Mouse (Mus musculus) CD4-positive, CD25-positive, alpha-beta regulatory T cell, adult 4 months (primary cell): ENCODE results near the gene Klre1. TPM values are rescaled to one million over a fixed set of nuclear protein-coding genes. Genes with fewer than 3 reads are reported as not detected.
"Not testable (repeated sequence)": the region's sequence is repeated elsewhere in the genome, so short reads cannot be mapped to it uniquely, and the experiment has no call there.

Source experiments
- ATAC-seq: one replicate; pipeline ENCODE4 v1.8.0; 2017
- polyA plus RNA-seq, 2 experiments: library from polyadenylated mRNA; unstranded; fragments of 100-300 nt; shearing (Covaris generic); gene quantifications; one replicate each; pipeline ENCODE4 v1.2.1; 2017

The Klre1 gene
- polyA plus RNA-seq, 2 experiments from 2014 or later: 0.35 TPM; not detected in 1

- ATAC-seq: no peak
Observed at GRCm38 (mm10) chr6:129591508-129591907, 13.8 kb downstream of the Klre1 start, which contains the start of gene Klrd1. Gene Klrd1 (plus strand): TSS chr6:129591782.

DNA sequence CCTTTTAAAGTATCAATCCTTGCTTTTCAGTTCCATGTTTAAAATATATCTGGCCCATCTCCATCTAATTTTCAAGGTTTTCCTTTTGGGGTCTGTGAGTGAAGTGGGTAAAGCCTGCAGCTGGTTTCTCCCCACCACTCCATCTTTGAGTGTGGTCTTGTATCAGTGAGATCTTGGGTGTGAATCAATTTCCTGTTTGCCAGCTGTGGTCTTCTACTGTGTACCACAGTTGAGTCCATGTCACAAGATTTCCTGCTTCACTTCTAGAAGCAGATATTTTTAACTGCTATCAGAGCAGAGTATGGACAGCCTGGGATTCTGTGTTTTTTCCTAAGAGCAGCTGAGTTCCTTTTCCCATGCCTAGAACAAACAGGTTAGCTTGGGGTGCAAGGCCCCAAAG, 30.7 kb downstream of the Klre1 start:
- ATAC-seq: peak; percentile 78

- no peak for ATAC-seq
Observed at GRCm38 (mm10) chr6:129623735-129624134, 46.0 kb downstream of the Klre1 start, which contains the start of gene Klrk1. Gene Klrk1 (minus strand): TSS chr6:129623864.

- ATAC-seq: not testable (repeated sequence)
Observed at GRCm38 (mm10) chr6:129631046-129631445, 53.3 kb downstream of the Klre1 start.

Other genes starting within 250 kb of the Klre1 start
- not detected for gene 4922502D21Rik, start 246.1 kb upstream of the Klre1 start, polyA plus RNA-seq
- gene Clec12a, start 235.2 kb upstream of the Klre1 start, polyA plus RNA-seq: 1 to 10 TPM; 1.3 to 1.4 TPM
- not detected for gene Clec12b, start 192.0 kb upstream of the Klre1 start, polyA plus RNA-seq
- under 1 TPM in 1 of 2 experiments, not detected in 1; 0.56 TPM for gene Clec1b, start 180.6 kb upstream of the Klre1 start, polyA plus RNA-seq
- not detected for gene Clec9a, start 169.0 kb upstream of the Klre1 start, polyA plus RNA-seq
- gene Clec1a, start 125.9 kb upstream of the Klre1 start, polyA plus RNA-seq: not detected
- under 1 TPM in 1 of 2 experiments, not detected in 1; 0.16 TPM for gene Olr1, start 70.7 kb upstream of the Klre1 start, polyA plus RNA-seq
- gene Tmem52b, start 65.3 kb upstream of the Klre1 start, polyA plus RNA-seq: not detected
- 10 to 100 TPM in 1 of 2 experiments, 1 to 10 TPM in 1; 6.9 to 13.7 TPM for gene Gabarapl1, start 44.7 kb upstream of the Klre1 start, polyA plus RNA-seq
- not detected for gene Klrd1, start 13.9 kb downstream of the Klre1 start, polyA plus RNA-seq
- under 1 TPM; 0.39 to 0.49 TPM for gene Klrk1, start 46.0 kb downstream of the Klre1 start, polyA plus RNA-seq
- gene Klrc3, start 65.4 kb downstream of the Klre1 start, polyA plus RNA-seq: not detected
- under 1 TPM in 1 of 2 experiments, not detected in 1; 0.19 TPM for gene Klrc2, start 82.8 kb downstream of the Klre1 start, polyA plus RNA-seq
- under 1 TPM in 1 of 2 experiments, not detected in 1; 0.17 TPM for gene Klrc1, start 101.1 kb downstream of the Klre1 start, polyA plus RNA-seq
- not detected for gene Klri1, start 139.2 kb downstream of the Klre1 start, polyA plus RNA-seq
- gene Klri2, start 162.6 kb downstream of the Klre1 start, polyA plus RNA-seq: not detected
- gene Gm156, start 206.4 kb downstream of the Klre1 start, polyA plus RNA-seq: not detected